Mouse (Mus musculus): ENCODE measurements around the gene Hagh.

The Hagh gene

DNA sequence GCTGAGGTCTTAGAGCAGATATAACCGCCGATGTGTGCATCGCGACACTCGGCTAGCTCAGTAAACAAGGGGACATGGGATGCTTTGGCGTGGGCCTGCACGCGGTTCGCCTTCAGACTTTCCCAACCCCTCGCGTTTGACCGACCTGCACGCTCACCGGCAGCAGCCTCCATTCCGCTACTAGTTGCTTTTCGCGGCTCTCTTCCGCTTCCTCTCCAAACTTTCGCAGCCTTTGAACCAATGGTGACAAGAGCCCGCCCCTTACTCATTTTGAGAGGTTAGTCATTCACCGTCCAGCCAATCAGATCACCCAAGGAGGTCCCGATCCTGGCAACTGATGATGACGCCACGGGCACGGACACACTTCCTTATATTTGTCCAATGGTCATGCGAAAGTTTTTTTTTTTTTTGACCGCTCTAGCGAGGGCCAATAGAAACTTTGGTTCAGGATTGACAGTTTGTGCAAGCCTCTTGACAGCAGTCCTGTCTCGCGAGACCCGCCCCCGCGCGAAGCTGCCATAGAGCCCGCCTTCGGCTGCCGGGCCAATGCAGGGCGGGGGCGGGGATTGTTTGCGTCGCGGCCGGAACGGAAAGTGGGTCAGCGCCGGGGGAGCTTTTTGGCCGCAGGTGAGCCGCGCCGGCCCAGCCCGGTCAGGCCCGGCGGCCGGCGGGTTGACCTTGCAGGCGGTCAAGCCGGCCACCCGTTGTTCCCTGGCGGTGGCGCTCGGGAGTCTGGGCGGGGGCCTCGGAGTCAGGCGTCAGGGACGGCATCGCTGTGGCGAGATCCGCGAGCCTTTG, 46.4 kb downstream of the Hagh start, which contains the start of the genes Nubp2 and Spsb3:
Nubp2 (minus strand) TSS at position 216 of the 798 bp plus-strand sequence.
Spsb3 (plus strand) TSS at position 510 of the 798 bp plus-strand sequence.
- peak; percentile 99 to 100 for DNase-seq

- DNase-seq = no peak
These were observed 47.0 kb downstream of the Hagh start for GRCm38 (mm10) chr17:24886932-24887271.

DNA sequence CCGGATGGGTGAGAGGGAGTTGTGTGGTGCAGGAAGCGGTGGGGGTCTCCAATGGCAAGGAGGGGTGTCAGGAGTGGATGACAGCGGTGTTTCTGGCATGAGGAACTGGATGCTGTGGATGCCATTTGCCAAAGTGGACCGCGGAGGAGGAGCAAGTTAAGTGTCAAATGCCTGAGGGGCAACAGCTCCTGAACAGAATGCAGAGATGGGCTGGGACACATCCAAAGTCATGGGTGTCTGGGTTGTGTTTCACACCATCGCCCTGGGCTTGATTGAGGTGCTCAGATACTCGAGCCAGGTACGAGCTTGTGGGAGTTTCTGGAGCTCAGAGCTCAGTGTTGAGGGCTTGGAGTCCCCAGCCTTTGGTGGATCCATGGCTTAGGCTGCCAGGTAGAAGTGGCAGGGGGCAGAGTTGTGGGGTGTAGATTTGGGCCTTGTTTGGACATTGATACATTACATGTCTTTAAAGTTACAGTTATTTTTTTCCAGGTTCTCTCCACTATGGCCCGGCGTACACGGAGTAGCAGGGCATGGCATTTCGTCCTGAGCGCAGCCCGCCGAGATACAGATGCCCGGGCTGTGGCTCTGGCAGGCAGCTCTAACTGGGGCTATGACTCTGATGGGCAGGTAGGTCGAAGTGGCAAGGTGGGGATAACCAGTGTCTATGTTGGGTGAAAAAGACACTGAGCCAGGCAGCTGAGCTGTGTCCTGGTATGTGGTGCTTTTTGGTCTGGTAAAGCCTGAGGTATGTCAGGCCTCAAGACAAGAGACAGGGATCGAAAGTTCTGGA, 47.5 kb downstream of the Hagh start:
- peak; percentile 45 to 61 for DNase-seq

DNA sequence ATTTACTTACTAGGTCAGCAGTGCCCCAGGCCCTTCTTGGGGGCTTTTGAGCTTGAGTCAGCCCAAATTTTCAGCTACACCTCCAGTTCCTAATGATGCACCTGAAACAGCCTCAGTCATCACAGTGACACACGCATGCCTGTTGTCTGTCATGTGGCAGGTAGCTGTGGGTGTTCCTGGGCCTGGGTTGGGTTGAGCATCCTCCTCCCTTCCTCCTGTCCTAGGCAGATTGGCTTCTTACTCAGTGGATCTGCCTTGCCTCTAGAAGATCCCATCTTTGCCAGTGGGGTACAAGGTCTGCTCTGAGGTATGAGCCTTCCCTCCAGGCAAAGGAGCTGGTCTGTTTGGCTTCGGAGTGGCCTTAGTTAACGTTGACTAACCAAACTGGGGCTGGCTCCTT, 48.9 kb downstream of the Hagh start:
- no peak for DNase-seq

DNA sequence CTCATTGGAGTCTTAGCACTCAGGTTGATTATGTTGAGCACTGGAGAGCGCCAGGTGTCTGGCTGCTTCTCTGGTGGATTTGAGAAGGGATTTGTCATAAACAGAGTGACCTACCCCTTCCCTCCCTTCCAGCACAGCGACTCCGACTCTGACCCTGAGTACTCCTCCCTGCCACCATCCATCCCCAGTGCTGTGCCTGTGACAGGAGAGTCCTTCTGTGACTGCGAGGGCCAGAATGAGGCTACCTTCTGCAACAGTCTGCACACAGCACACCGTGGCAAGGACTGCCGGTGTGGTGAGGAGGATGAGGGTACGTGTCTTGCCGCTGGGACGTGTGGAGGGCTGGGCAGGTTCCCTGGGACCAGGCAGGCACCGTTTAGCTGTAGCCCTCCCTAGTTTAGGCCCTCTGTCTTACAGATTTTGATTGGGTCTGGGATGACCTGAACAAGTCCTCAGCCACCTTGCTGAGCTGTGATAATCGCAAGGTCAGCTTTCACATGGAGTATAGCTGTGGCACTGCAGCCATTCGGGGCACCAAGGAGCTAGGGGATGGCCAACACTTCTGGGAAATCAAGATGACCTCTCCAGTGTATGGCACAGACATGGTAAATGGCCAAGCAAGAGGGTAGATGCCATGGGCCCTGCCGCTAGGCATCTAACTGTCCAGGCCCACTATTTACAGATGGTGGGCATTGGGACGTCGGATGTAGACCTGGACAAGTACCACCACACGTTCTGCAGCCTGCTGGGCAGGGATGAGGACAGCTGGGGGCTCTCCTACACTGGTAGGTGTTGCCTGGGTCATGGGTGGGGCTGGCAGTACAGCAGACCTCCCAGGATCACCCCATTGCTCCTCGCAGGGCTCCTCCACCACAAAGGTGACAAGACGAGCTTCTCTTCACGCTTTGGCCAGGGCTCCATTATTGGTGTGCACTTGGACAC, 50.5 kb downstream of the Hagh start:
- no peak for DNase-seq

DNA sequence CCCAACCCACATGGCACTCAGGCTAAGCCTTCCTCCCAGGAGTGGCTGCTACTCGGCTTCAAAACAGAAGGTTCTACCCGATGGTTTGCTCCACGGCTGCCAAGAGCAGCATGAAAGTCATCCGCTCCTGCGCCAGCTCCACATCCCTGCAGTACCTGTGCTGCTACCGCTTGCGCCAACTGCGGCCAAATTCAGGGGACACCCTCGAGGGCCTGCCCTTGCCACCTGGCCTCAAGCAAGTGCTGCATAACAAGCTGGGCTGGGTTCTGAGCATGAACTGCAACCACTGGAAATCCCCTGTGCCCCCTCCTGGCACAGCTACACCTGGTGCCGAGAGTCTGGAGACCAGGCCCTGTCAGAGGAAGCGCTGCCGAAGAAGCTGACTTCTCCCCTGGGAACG, 51.4 kb downstream of the Hagh start:
- peak; percentile 53 to 57 for DNase-seq

GRCm38 (mm10) chr17:24892785-24893184, 52.8 kb downstream of the Hagh start:
- peak in 1 of 2 experiments; percentile 48 for DNase-seq

GRCm38 (mm10) chr17:24893276-24893675, 53.3 kb downstream of the Hagh start:
- DNase-seq = no peak

GRCm38 (mm10) chr17:24894061-24894994, 54.4 kb downstream of the Hagh start:
- peak in 1 of 2 experiments; percentile 43 for DNase-seq

DNA sequence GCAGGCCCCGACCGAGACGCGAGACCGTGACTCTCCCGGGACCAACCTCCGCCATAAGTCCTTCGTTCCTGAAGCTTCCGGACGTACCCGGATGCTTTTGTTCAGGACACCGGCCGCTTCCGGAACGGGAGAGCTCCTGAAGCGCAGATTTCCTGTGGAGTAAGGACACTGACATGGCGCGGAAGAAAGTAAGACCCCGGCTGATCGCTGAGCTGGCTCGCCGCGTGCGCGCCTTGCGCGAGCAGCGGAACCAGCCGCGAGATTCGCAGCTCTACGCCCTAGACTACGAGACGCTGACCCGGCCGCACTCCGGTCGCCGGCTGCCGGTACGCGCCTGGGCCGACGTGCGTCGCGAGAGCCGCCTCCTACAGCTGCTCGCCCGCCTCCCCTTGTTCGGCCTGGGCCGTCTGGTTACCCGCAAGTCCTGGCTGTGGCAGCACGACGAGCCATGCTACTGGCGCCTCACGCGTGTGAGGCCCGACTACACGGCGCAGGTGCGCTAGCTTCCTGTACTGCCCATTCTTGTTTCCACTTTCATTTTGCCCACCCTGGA, 55.1 kb downstream of the Hagh start, which contains the start of the genes Eme2 and Mrps34:
Eme2 (minus strand) TSS at position 93 of the 553 bp plus-strand sequence.
Mrps34 (plus strand) TSS at position 122 of the 553 bp plus-strand sequence.
- DNase-seq = peak; percentile 89 to 90

DNA sequence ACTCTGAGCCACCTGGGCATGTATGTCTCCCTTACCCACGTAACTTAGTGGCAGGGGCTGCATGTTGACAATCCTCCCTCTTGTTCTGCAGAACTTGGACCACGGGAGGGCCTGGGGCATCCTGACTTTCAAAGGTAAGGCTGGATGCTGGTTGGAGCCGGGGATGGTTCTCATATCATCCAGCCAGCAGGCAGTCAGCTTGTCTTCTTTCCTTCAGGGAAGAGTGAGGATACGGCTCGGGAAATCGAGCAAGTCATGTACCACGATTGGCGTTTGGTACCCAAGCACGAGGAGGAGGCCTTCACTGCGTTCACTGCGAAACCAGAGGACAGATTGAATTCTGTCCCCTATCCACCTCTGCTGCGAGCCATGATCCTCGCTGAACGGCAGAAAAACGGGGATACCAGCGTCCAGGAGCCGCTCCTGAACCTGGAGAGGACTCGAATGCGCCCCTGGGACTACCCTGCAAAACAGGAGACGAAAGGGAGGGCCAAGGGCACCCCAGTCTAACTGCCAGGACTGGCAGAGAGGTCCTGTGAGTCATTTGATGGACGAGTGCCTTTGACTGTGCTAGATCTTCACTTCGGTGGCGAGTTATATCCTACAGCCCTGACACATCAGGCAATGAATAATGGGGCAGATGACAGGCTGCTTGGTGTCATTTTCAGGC, 55.8 kb downstream of the Hagh start:
- peak; percentile 37 to 48 for DNase-seq

DNA sequence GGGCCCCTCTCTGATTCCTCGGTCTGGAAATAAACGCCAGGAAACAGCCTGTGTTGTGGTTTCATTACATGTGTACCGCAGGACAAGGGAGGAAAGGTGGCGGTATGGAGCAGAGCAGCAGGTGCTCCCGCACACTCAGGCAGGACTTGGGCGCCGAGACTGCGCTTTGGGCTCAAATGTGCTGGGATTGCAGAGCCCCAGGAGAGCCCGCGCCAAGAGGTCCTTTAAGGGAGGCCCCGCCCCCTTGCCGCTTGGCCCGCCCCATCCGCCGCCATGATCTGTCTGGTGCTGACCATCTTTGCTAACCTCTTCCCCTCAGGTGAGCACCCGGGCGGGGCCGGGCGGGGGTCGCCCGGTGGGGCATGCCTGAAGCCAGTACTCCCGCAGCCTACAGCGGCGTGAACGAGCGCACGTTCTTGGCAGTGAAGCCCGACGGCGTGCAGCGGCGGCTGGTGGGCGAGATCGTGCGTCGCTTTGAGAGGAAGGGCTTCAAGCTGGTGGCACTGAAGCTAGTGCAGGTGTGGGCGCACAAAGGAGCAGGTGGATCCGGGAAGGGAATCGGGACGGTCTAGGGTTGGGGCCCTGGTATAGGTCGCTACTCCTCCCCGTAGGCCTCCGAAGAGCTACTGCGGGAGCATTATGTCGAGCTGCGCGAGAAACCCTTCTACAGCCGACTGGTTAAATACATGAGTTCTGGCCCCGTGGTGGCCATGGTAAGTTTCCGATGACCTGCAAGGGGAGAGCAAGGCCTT, 56.5 kb downstream of the Hagh start, which contains the start of gene Nme3:
Nme3 (plus strand) TSS at position 260 of the 752 bp plus-strand sequence.
- DNase-seq = peak; percentile 85 to 89

- DNase-seq = peak in 1 of 2 experiments; percentile 48
These were observed 57.0 kb downstream of the Hagh start for GRCm38 (mm10) chr17:24896993-24897269.

DNA sequence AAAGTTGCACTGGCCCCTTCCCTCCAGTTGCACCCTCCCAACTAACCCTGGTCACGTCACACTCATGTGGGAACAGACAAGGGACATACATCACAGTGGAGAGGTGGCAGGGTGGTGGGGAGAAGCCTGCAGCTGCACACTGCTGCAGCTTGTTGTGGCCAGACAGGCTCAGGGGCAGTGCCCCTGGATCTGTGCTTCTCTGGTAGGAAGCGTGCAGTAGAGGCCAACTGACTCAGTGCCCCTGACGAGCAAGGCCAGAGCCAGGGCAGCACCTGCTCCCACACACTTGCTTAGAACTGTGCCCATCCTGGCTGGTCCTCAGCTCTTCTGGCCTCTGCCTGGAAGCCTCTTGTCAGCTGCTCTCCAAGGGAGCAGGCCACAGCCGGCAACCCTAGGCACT, 57.7 kb downstream of the Hagh start:
- no peak for DNase-seq

GRCm38 (mm10) chr17:24898041-24898854, 58.3 kb downstream of the Hagh start:
- DNase-seq = peak in 1 of 2 experiments; percentile 57

- no peak for DNase-seq
These were observed 59.2 kb downstream of the Hagh start for GRCm38 (mm10) chr17:24899153-24899552.

DNA sequence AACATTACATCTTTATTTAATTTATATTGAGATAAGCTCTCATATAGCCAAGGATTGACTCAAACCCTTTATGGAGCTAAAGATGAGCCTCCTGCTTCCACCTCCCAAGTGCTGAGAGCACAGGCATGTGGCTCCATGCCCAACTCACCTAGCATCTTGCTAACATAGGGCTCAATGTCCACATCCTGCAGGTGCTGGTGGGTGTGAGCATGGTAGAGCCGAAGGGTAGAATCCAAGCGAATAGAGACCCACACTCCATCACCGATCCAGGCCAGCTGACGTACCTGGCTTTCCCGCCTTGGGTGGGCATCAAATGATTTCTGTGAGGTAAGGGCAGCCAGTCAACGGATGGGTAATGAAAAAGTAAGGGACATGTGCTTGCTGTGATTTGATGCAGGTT, 60.1 kb downstream of the Hagh start:
- no peak for DNase-seq

DNA sequence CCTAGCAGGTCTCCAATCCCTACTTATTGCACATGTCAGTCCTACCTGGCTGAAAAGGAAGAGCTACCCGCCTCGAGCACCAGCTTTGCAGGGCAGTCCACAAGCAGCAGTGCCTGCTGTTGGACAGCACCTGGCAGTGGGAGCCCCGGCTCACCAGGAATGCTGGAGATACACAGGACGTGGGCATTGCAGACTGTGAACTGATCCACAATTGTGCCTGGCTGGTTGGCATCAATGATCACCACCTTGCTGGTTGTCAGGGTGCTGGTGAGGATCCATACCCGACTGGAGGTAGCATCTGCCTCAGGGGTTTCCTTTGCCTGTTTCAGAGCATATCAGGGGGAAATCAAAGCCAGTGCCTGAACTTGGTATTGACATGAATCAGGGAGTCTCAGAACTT, 62.2 kb downstream of the Hagh start:
- no peak for DNase-seq

Measured in cerebellum, postnatal 10 days (tissue).